Mouse (Mus musculus): Measurements from ENCODE around the gene H3f3a. TPM values are rescaled to one million over a fixed set of nuclear protein-coding genes. Genes with fewer than 3 reads are reported as not detected.

The H3f3a gene
- polyA plus RNA-seq, 1 experiment from 2014 or later = 2,659 TPM

- Histone ChIP-seq H3K4me1 (replicated peaks; ENCODE audit: control insufficient read depth, insufficient read depth, low read length) (peaks cover 21% of the 10 kb centered on the region), H3K4me3 (ENCODE audit: low read length) (peak overlapping the region; percentile 99), H3K9ac (ENCODE audit: low read length) (peak overlapping the region; percentile 100), H3K36me3 (ENCODE audit: control insufficient read depth, insufficient read depth, low read length) (peaks cover 28% of the 10 kb centered on the region), H3K9me3 (ENCODE audit: control insufficient read depth, low read length) (no peaks in the 10 kb centered on the region), H3K4me2 (ENCODE audit: low read depth, low read length) (peak overlapping the region; percentile 56), H3K27me3 (ENCODE audit: control insufficient read depth, insufficient read depth, low read depth, low read length) (no peaks in the 10 kb centered on the region), H3K27ac (ENCODE audit: low read length) (peak overlapping the region; percentile 100)
- no peak for ATAC-seq (ENCODE audit: low read depth)
- under 1% methylated on average over 27 of the region's 27 CpGs for WGBS
These were observed 1.9 kb downstream of the H3f3a start for GRCm38 (mm10) chr1:180811596-180812462.

- 58% methylated on average over 7 of the region's 7 CpGs for WGBS
- H3K36me3 ChIP-seq (ENCODE audit: control insufficient read depth, insufficient read depth, low read length) = peaks cover 37% of the 10 kb centered on the region
- 0 out of 2 replicates have a peak overlapping the region, but pooled peaks have one; percentile 32 for H3K9ac ChIP-seq (ENCODE audit: low read length)
- H3K27ac ChIP-seq (ENCODE audit: low read length) = no peak overlapping the region
- peaks cover 20% of the 10 kb centered on the region for H3K4me1 ChIP-seq (replicated peaks; ENCODE audit: control insufficient read depth, insufficient read depth, low read length)
- no peaks in the 10 kb centered on the region for H3K27me3 ChIP-seq (ENCODE audit: control insufficient read depth, insufficient read depth, low read depth, low read length)
- no peak for ATAC-seq (ENCODE audit: low read depth)
- H3K4me3 ChIP-seq (ENCODE audit: low read length) = peak overlapping the region; percentile 38
- H3K4me2 ChIP-seq (ENCODE audit: low read depth, low read length) = peak overlapping the region; percentile 56
- H3K9me3 ChIP-seq (ENCODE audit: control insufficient read depth, low read length) = no peaks in the 10 kb centered on the region
These were observed 2.8 kb downstream of the H3f3a start for GRCm38 (mm10) chr1:180810976-180811375.

- Histone ChIP-seq H3K9me3 (ENCODE audit: control insufficient read depth, low read length) (no peaks in the 10 kb centered on the region), H3K27ac (ENCODE audit: low read length) (no peak overlapping the region), H3K4me3 (ENCODE audit: low read length) (no peak overlapping the region), H3K36me3 (ENCODE audit: control insufficient read depth, insufficient read depth, low read length) (peaks cover 58% of the 10 kb centered on the region), H3K9ac (ENCODE audit: low read length) (no peak overlapping the region), H3K27me3 (ENCODE audit: control insufficient read depth, insufficient read depth, low read depth, low read length) (no peaks in the 10 kb centered on the region), H3K4me2 (ENCODE audit: low read depth, low read length) (no peak overlapping the region), H3K4me1 (replicated peaks; ENCODE audit: control insufficient read depth, insufficient read depth, low read length) (peaks cover 8% of the 10 kb centered on the region)
- ATAC-seq (ENCODE audit: low read depth) = no peak
- 84% methylated on average over 5 of the region's 5 CpGs for WGBS
These were observed 4.9 kb downstream of the H3f3a start for GRCm38 (mm10) chr1:180808831-180809230.

- Histone ChIP-seq H3K9me3 (ENCODE audit: control insufficient read depth, low read length) (no peaks in the 10 kb centered on the region), H3K27ac (ENCODE audit: low read length) (no peak overlapping the region), H3K27me3 (ENCODE audit: control insufficient read depth, insufficient read depth, low read depth, low read length) (no peaks in the 10 kb centered on the region), H3K4me2 (ENCODE audit: low read depth, low read length) (no peak overlapping the region), H3K36me3 (ENCODE audit: control insufficient read depth, insufficient read depth, low read length) (peaks cover 63% of the 10 kb centered on the region), H3K4me3 (ENCODE audit: low read length) (no peak overlapping the region), H3K9ac (ENCODE audit: low read length) (no peak overlapping the region), H3K4me1 (replicated peaks; ENCODE audit: control insufficient read depth, insufficient read depth, low read length) (no peaks in the 10 kb centered on the region)
- no peak for ATAC-seq (ENCODE audit: low read depth)
- 93% methylated on average over 6 of the region's 6 CpGs for WGBS
These were observed 9.9 kb downstream of the H3f3a start for GRCm38 (mm10) chr1:180803881-180804280.

- no peaks in the 10 kb centered on the region for H3K9me3 ChIP-seq (ENCODE audit: control insufficient read depth, low read length)
- no peak overlapping the region for H3K4me2 ChIP-seq (ENCODE audit: low read depth, low read length)
- ATAC-seq (ENCODE audit: low read depth) = no peak
- H3K27ac ChIP-seq (ENCODE audit: low read length) = no peak overlapping the region
- H3K9ac ChIP-seq (ENCODE audit: low read length) = no peak overlapping the region
- H3K27me3 ChIP-seq (ENCODE audit: control insufficient read depth, insufficient read depth, low read depth, low read length) = no peaks in the 10 kb centered on the region
- H3K4me1 ChIP-seq (replicated peaks; ENCODE audit: control insufficient read depth, insufficient read depth, low read length) = no peaks in the 10 kb centered on the region
- no peak overlapping the region for H3K4me3 ChIP-seq (ENCODE audit: low read length)
- H3K36me3 ChIP-seq (ENCODE audit: control insufficient read depth, insufficient read depth, low read length) = peaks cover 47% of the 10 kb centered on the region
- 67% methylated on average over 3 of the region's 3 CpGs for WGBS
These were observed 12.2 kb downstream of the H3f3a start for GRCm38 (mm10) chr1:180801466-180801994.

- no peaks in the 10 kb centered on the region for H3K4me1 ChIP-seq (replicated peaks; ENCODE audit: control insufficient read depth, insufficient read depth, low read length)
- no peak overlapping the region for H3K27ac ChIP-seq (ENCODE audit: low read length)
- no peaks in the 10 kb centered on the region for H3K27me3 ChIP-seq (ENCODE audit: control insufficient read depth, insufficient read depth, low read depth, low read length)
- ATAC-seq (ENCODE audit: low read depth) = no peak
- 34% methylated on average over 2 of the region's 2 CpGs for WGBS
- no peaks in the 10 kb centered on the region for H3K9me3 ChIP-seq (ENCODE audit: control insufficient read depth, low read length)
- peaks cover 39% of the 10 kb centered on the region for H3K36me3 ChIP-seq (ENCODE audit: control insufficient read depth, insufficient read depth, low read length)
- no peak overlapping the region for H3K4me3 ChIP-seq (ENCODE audit: low read length)
- H3K9ac ChIP-seq (ENCODE audit: low read length) = no peak overlapping the region
- H3K4me2 ChIP-seq (ENCODE audit: low read depth, low read length) = no peak overlapping the region
These were observed 12.9 kb downstream of the H3f3a start for GRCm38 (mm10) chr1:180800814-180801213.

GRCm38 (mm10) chr1:180800022-180800421 lies 13.7 kb downstream of the H3f3a start:
- H3K36me3 ChIP-seq (ENCODE audit: control insufficient read depth, insufficient read depth, low read length) = peaks cover 31% of the 10 kb centered on the region
- H3K4me2 ChIP-seq (ENCODE audit: low read depth, low read length) = no peak overlapping the region
- no peak overlapping the region for H3K4me3 ChIP-seq (ENCODE audit: low read length)
- H3K9ac ChIP-seq (ENCODE audit: low read length) = no peak overlapping the region
- H3K9me3 ChIP-seq (ENCODE audit: control insufficient read depth, low read length) = no peaks in the 10 kb centered on the region
- WGBS = 96% methylated on average over 5 of the region's 5 CpGs
- no peak for ATAC-seq (ENCODE audit: low read depth)
- no peaks in the 10 kb centered on the region for H3K27me3 ChIP-seq (ENCODE audit: control insufficient read depth, insufficient read depth, low read depth, low read length)
- H3K27ac ChIP-seq (ENCODE audit: low read length) = no peak overlapping the region
- H3K4me1 ChIP-seq (replicated peaks; ENCODE audit: control insufficient read depth, insufficient read depth, low read length) = no peaks in the 10 kb centered on the region

GRCm38 (mm10) chr1:180799253-180799652 lies 14.5 kb downstream of the H3f3a start:
- WGBS = 84% methylated on average over 5 of the region's 5 CpGs
- no peak for ATAC-seq (ENCODE audit: low read depth)
- no peaks in the 10 kb centered on the region for H3K27me3 ChIP-seq (ENCODE audit: control insufficient read depth, insufficient read depth, low read depth, low read length)
- peaks cover 2% of the 10 kb centered on the region for H3K4me1 ChIP-seq (replicated peaks; ENCODE audit: control insufficient read depth, insufficient read depth, low read length)
- H3K9me3 ChIP-seq (ENCODE audit: control insufficient read depth, low read length) = no peaks in the 10 kb centered on the region
- H3K4me2 ChIP-seq (ENCODE audit: low read depth, low read length) = no peak overlapping the region
- no peak overlapping the region for H3K4me3 ChIP-seq (ENCODE audit: low read length)
- H3K27ac ChIP-seq (ENCODE audit: low read length) = no peak overlapping the region
- peaks cover 25% of the 10 kb centered on the region for H3K36me3 ChIP-seq (ENCODE audit: control insufficient read depth, insufficient read depth, low read length)
- no peak overlapping the region for H3K9ac ChIP-seq (ENCODE audit: low read length)

- no peak overlapping the region for H3K27ac ChIP-seq (ENCODE audit: low read length)
- H3K4me3 ChIP-seq (ENCODE audit: low read length) = no peak overlapping the region
- H3K4me2 ChIP-seq (ENCODE audit: low read depth, low read length) = no peak overlapping the region
- no peak for ATAC-seq (ENCODE audit: low read depth)
- H3K36me3 ChIP-seq (ENCODE audit: control insufficient read depth, insufficient read depth, low read length) = peaks cover 19% of the 10 kb centered on the region
- no peaks in the 10 kb centered on the region for H3K9me3 ChIP-seq (ENCODE audit: control insufficient read depth, low read length)
- H3K4me1 ChIP-seq (replicated peaks; ENCODE audit: control insufficient read depth, insufficient read depth, low read length) = peaks cover 8% of the 10 kb centered on the region
- no peak overlapping the region for H3K9ac ChIP-seq (ENCODE audit: low read length)
- WGBS = 95% methylated on average over 5 of the region's 5 CpGs
- H3K27me3 ChIP-seq (ENCODE audit: control insufficient read depth, insufficient read depth, low read depth, low read length) = no peaks in the 10 kb centered on the region
These were observed 15.1 kb downstream of the H3f3a start for GRCm38 (mm10) chr1:180798660-180799059.

Data from lung, embryonic 16.5 days (tissue).